Mouse (Mus musculus) cerebellum, adult 9-10 months (tissue): Measurements from ENCODE around the gene Sh3pxd2a.

Experiments
- DNase-seq: peaks from one replicate; pipeline ENCODE4 v3.0.0; 2022

Sh3pxd2a gene

GRCm38 (mm10) chr19:47304170-47304745 lies 159.9 kb downstream of the Sh3pxd2a start:
- DNase-seq = peak; percentile 88

GRCm38 (mm10) chr19:47303128-47303527 lies 161.1 kb downstream of the Sh3pxd2a start:
- no peak for DNase-seq

- DNase-seq = no peak
Measured at GRCm38 (mm10) chr19:47302191-47302852, 161.9 kb downstream of the Sh3pxd2a start.

- DNase-seq = no peak
Measured at GRCm38 (mm10) chr19:47301303-47302190, 162.7 kb downstream of the Sh3pxd2a start.

GRCm38 (mm10) chr19:47298100-47298499 lies 166.1 kb downstream of the Sh3pxd2a start:
- DNase-seq = no peak

GRCm38 (mm10) chr19:47292451-47292951 lies 171.7 kb downstream of the Sh3pxd2a start:
- peak; percentile 85 for DNase-seq

GRCm38 (mm10) chr19:47291307-47292080 lies 172.7 kb downstream of the Sh3pxd2a start:
- DNase-seq = no peak

GRCm38 (mm10) chr19:47286886-47287450 lies 177.2 kb downstream of the Sh3pxd2a start:
- DNase-seq = no peak

- no peak for DNase-seq
Measured at GRCm38 (mm10) chr19:47285581-47285980, 178.6 kb downstream of the Sh3pxd2a start.

GRCm38 (mm10) chr19:47282688-47283215 lies 181.4 kb downstream of the Sh3pxd2a start:
- no peak for DNase-seq

- no peak for DNase-seq
Measured at GRCm38 (mm10) chr19:47282050-47282454, 182.1 kb downstream of the Sh3pxd2a start.

GRCm38 (mm10) chr19:47280894-47281293 lies 183.3 kb downstream of the Sh3pxd2a start:
- no peak for DNase-seq

- peak; percentile 97 for DNase-seq
Measured at GRCm38 (mm10) chr19:47279788-47280532, 184.2 kb downstream of the Sh3pxd2a start.

GRCm38 (mm10) chr19:47279372-47279771 lies 184.8 kb downstream of the Sh3pxd2a start:
- no peak for DNase-seq

GRCm38 (mm10) chr19:47276730-47277129 lies 187.5 kb downstream of the Sh3pxd2a start:
- DNase-seq = no peak

GRCm38 (mm10) chr19:47270520-47270919 lies 193.7 kb downstream of the Sh3pxd2a start:
- no peak for DNase-seq

- DNase-seq = no peak
Measured at GRCm38 (mm10) chr19:47269729-47270128, 194.5 kb downstream of the Sh3pxd2a start.

- no peak for DNase-seq
Measured at GRCm38 (mm10) chr19:47267066-47267465, 197.1 kb downstream of the Sh3pxd2a start.

GRCm38 (mm10) chr19:47266070-47266801 lies 198.0 kb downstream of the Sh3pxd2a start:
- DNase-seq = no peak

- peak; percentile 88 for DNase-seq
Measured at GRCm38 (mm10) chr19:47264322-47265092, 199.7 kb downstream of the Sh3pxd2a start.
